Mouse (Mus musculus) skeletal muscle tissue, adult 2 months (tissue): ENCODE data around the gene Gm37240.
A peak's percentile ranks its signal among the peaks of the same experiment; 100 is the strongest.

Experiments
- DNase-seq: peaks from one replicate; pipeline ENCODE4 v3.0.0-alpha.2; 2012; ENCODE audit warnings: low read depth, low spot score

Gm37240 gene

DNA sequence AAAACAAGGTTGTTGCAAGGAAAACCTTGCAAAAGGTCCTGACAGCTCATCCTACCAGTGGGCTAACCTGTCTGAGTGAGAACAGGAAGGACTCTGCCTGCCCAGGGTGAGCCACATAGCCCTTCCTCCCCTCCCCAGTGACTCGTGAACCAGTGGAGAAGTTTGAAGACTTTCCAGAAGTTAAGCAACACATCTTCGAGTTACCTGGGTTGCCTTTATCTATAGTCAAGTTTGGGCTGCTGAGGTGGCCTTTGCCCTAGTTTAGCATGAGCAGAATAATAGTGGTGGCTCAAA is 252.2 kb downstream of the Gm37240 start:
- DNase-seq: no peak

DNA sequence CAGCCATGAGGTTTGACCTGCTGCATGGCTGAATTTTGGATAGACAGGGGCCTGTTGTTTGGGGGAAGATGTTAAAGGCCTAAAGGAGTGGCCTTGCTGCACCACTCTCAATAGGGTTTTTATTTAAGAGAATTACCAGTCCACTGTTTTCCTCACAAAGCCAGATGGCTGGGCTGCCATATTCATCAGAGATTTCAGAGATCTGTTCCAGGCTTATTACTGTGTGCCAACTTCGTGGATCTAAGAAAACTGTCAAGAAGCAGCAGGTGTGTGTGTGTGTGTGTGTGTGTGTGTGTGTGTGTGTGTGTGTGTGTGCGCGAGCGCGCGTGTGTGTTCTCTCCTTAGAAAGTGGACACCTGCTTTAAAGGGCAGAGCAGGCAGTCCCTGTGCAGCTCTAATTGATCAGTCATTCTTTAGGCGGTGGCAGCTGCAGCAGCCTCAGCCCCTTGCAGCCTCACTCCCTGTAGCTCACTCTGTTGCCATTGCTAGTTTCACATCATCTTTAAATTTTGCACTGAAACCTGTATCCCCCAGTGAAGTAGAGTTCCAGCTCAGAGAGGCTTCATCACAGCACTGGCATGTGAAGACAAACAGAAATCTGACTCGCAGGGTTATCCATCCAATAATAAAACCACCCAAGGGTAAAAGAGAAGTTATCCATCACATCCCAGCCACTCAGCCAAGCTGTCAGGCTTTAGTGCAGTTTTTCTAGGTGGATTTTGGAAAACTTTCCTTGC is 252.8 kb downstream of the Gm37240 start:
- DNase-seq: no peak

- DNase-seq: peak; percentile 46
Observed at GRCm38 (mm10) chr3:85633733-85634132, 253.6 kb downstream of the Gm37240 start.

GRCm38 (mm10) chr3:85629895-85630510 is 257.3 kb downstream of the Gm37240 start:
- DNase-seq: no peak

DNA sequence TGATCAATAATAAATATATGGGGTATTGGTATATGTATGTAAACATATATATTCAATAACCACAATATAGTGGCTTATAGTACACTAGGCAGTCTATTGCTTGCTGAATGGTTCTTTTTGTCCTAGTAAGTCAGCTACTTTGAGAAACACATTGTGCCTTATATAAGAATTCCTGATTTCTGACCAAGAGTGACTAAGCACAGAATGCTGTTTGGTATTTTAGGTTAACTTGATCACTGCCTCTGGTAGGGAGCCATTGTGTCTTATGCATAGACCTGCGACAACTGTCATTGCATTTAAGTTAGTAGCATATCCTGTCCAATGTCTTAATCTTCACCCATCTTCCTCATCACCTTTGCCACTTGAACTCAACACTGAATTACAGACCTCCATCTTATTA is 267.6 kb downstream of the Gm37240 start:
- DNase-seq: no peak

GRCm38 (mm10) chr3:85619345-85619744 is 268.0 kb downstream of the Gm37240 start:
- no peak for DNase-seq

- no peak for DNase-seq
Observed at GRCm38 (mm10) chr3:85618885-85619284, 268.4 kb downstream of the Gm37240 start.

GRCm38 (mm10) chr3:85616389-85616788 is 270.9 kb downstream of the Gm37240 start:
- no peak for DNase-seq

DNA sequence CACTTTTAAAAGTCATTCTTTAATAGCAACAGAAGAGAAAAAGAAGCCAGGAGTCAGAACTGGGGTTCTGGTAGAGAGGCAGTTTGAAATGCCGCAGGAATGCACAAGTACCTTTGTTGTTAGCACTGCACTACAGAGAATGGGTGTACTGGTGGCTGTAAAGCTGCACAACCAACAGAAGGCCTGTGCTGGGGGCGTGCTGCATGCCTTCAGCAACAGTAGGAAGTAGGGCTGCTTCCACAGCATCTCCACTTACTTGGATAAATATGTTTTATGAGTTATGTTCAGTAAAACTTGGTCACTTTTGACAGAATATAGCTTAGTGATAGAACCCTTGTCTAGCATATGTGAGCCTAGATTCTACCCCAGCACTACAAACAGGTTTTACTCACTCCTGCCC is 279.6 kb downstream of the Gm37240 start:
- no peak for DNase-seq

DNA sequence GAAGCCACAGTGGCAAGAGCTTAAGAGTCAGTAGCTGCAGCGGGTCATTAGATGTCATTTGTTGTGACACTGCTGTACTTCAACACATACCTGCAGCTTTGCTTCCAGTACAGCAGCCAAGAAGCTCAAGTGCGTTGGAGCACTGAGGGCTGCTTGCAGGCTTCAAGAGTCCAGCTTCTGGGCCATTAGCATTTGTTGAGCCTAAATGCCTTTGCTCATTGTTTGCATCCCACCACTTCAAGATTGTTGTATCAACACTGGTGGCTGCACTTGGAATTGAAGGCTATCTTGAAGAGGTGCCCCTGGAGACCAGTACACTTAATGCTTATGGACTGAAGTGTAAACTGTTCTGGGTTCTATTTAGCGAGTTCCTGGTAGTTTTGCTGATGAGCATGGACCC is 280.4 kb downstream of the Gm37240 start:
- DNase-seq: no peak

DNA sequence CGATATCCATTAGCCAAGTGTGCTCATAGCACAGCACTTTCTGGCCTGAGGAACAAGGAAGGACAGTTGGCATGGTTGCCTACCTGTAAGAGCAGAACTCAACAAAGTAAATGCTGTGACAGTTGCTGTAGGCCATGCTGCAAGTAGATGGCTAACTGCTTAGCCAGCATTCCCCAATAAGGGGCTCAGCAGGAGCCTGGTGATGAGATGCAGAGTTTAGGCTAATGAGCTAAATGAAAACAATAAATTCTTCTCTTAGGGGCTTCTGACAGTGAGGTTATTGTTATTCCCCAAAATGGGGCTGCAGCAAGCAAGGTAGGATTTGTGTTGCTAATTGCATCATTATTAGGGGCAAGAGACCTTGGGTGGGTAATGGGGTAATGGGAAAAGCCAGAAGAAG is 283.5 kb downstream of the Gm37240 start:
- DNase-seq: no peak

GRCm38 (mm10) chr3:85601841-85602305 is 285.4 kb downstream of the Gm37240 start:
- DNase-seq: no peak

DNA sequence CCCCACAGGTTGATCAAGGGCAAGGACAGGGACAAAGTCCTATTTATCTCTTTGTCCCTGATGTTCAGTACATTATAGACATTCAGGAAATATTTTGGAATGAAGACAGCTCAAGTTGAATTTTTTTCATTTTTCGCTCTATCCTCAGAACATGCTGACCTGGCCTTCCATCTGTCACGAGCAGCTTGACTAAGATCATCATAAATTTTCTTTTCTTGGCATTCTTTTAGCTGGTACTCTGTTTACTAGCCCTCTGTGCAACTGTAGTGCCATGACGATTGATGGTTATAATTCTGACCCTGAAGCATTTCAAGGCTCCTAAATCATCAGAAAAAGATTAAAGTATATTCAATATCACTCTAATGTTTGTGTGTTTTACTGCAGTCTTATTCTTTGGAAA is 287.8 kb downstream of the Gm37240 start:
- no peak for DNase-seq

- no peak for DNase-seq
Observed at GRCm38 (mm10) chr3:85594452-85594851, 292.9 kb downstream of the Gm37240 start.

GRCm38 (mm10) chr3:85592640-85593252 is 294.6 kb downstream of the Gm37240 start:
- DNase-seq: no peak

DNA sequence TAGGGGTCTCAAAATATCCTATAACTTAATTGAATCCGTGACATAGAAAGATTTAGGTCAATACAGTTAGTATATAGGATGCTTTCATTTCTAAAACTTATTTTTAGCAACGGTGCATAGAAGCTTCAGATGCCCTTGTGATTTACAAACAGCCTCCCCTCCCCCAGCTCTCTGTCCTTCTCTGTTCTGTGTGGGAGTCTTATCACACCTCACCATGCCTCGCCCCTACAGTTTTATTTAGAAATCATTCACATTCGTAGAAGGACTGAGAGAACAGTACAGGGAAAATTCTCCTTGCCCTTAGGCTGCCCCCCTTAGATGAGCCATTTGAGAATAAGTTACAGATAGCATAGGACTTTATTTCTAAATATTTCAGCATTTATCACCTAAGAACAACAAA is 295.3 kb downstream of the Gm37240 start:
- DNase-seq: no peak

GRCm38 (mm10) chr3:85590090-85590754 is 297.1 kb downstream of the Gm37240 start:
- DNase-seq: no peak

- DNase-seq: no peak
Observed at GRCm38 (mm10) chr3:85588701-85589100, 298.6 kb downstream of the Gm37240 start.

DNA sequence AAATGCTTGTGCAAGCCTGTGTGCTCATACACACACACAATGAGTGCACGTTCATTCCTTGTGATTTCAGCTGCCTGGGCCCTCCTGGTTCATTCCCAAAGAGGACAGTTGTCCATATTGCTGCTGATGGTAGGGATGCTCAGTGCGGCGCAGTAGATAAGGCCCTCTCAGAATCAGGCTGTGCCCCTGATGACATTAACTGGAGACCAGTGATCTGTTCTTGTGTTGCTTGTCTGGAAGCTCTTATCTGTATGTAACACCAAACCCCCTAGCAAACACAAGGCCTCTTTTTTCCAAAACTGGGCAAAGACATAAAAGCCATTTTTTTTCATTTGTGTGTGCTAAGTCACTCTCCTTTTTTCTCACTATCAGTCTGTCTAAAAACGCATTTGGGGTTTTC is 302.4 kb downstream of the Gm37240 start:
- no peak for DNase-seq

GRCm38 (mm10) chr3:85583194-85583593 is 304.1 kb downstream of the Gm37240 start:
- no peak for DNase-seq

DNA sequence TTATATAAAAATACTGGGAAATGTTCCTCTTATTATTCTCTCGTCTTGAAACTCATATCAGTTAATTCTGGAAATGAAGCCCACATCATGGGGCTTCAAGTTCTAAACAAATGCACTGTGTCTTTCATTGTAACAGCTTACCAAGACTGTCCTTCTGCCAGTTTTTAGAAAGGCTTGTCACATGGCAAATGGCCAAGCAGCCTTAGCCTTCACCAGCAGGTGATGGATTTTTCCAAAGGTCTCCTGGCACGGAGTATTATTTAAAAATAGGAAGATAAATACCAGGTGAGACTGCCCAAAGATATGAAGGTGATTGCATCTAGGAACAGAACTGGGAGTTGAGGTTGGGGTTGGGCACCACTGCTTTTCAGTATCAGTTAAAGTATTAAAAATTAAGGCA is 304.6 kb downstream of the Gm37240 start:
- no peak for DNase-seq
